Mouse (Mus musculus): ENCODE data around the gene Itgad.

DNA sequence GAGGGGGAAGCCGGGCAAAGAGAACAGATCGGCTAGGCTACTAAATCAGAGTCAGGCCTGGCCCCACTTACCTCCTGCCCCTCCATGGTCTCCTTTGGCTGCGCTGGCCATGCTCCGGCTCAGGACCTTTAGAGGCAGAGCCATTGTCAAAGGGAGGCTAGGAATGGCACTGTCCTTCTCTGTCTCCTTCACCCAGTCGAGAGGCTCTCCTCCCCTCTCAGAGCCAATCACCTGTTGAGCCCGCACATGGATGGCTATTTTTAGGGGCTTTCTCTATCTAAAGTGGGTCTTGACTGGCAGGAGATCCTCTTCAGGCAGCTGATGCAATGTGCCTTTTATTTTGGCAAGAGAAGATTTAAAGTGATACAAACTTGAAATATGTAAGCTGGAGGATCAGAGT is 52.0 kb downstream of the Itgad start, which contains the start of gene Cox6a2:
- TF ChIP-seq CTCF (IDR thresholded peaks at IDR 0.05; ENCODE audit: low read depth) (no peak), EP300 (optimal IDR thresholded peaks at IDR 0.05) (no peak)

Measured in stomach, postnatal 0 days (tissue).